Mouse (Mus musculus) limb, embryonic 12.5 days (tissue): ENCODE measurements around the gene Ell. TPM values are rescaled to one million over a fixed set of nuclear protein-coding genes. Genes with fewer than 3 reads are reported as not detected.

ENCODE experiments used
- ATAC-seq: fragments of 200-750 bp; cut with Nextera tagmentation; 2 replicates; pipeline ENCODE4 v1.8.0; 2017; ENCODE audit warnings: low read depth, moderate TSS enrichment; ENCODE audit not compliant: insufficient number of reproducible peaks, insufficient read depth, low FRiP score, low TSS enrichment
- H3K27ac ChIP-seq: fragments of 300-500 bp; sonication (generic); 2 replicates; pipeline ENCODE4 v1.5.1; 2016; ENCODE audit warnings: mild to moderate bottlenecking, moderate library complexity
- H3K27me3 ChIP-seq: fragments of 300-500 bp; sonication (generic); 2 replicates; pipeline ENCODE4 v1.6.1; 2016; ENCODE audit warnings: mild to moderate bottlenecking, moderate library complexity
- H3K36me3 ChIP-seq: fragments of 300-500 bp; sonication (generic); 2 replicates; pipeline ENCODE4 v1.6.1; 2016; ENCODE audit warnings: mild to moderate bottlenecking, moderate library complexity
- H3K4me1 ChIP-seq: fragments of 300-500 bp; sonication (generic); replicated peaks from 2 replicates; pipeline ENCODE4 v1.6.1; 2016
- H3K4me2 ChIP-seq: fragments of 300-500 bp; sonication (generic); 2 replicates; pipeline ENCODE4 v1.6.1; 2016; ENCODE audit warnings: mild to moderate bottlenecking, moderate library complexity
- H3K4me3 ChIP-seq: fragments of 300-500 bp; sonication (generic); replicated peaks from 2 replicates; pipeline ENCODE4 v1.5.1; 2016; ENCODE audit warnings: mild to moderate bottlenecking
- H3K9ac ChIP-seq: fragments of 300-500 bp; sonication (generic); replicated peaks from 2 replicates; pipeline ENCODE4 v1.6.1; 2016; ENCODE audit warnings: mild to moderate bottlenecking, moderate library complexity
- H3K9me3 ChIP-seq: fragments of 300-500 bp; sonication (generic); 2 replicates; pipeline ENCODE4 v1.6.1; 2016; ENCODE audit warnings: mild to moderate bottlenecking, moderate library complexity
- WGBS: fragments of 180-500 bp; shearing (Covaris S2); methylation state at CpG from one replicate; pipeline ENCODE4 v1.1.7; 2016; 5-methylcytosine and 5-hydroxymethylcytosine counted together
- polyA plus RNA-seq: library from polyadenylated mRNA; unstranded; fragments of >200 nt; fragmentation: Nextera tagmentation; extraction: Ambion mirVana; gene quantifications from 2 replicates; pipeline ENCODE4 v1.2.1, GENCODE M21; 2016

Ell gene
- polyA plus RNA-seq, 1 experiment from 2014 or later = 18.7 TPM

DNA sequence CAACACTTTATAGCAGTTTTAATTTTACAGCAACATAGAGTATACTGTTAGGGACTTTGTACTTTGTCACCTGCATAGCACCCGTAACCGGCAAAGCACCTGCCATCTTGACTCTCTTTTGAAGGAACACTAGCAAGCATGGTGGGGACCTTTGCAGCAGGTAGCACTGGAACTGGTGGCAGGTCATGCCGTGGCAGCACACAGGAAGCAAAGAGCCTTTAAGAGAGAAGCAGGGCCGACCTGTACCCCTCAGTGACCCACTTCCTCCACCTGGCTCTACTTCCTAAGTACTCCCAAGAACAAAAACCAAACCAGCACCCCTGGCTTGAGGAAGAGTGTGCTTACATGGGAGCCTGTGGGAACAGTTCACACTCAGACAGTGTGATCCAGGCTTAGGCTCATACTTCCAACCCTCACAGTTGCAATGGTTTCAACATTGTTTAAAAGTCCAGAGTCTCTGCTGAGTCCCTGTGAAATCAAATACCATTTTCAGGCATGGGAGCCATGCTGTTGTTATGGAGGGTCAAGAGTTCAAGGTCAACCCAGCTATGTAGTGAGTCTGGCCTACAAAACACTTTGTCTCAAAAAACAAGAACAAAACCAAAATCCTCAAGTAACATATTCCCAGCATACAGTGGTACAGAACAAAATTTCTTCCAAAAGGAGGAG is 16.0 kb downstream of the Ell start:
- peaks cover 10% of the 10 kb centered on the region; the same call in 1 of the 2 replicates for H3K4me1 ChIP-seq
- no peak overlapping the region for H3K9ac ChIP-seq
- H3K36me3 ChIP-seq = peaks cover 9% of the 10 kb centered on the region; the same call in 1 of the 2 replicates
- H3K9me3 ChIP-seq = no peaks in the 10 kb centered on the region
- 85% methylated on average over 4 of the region's 4 CpGs for WGBS
- H3K4me2 ChIP-seq = no peak overlapping the region
- H3K27ac ChIP-seq = no peak overlapping the region
- no peaks in the 10 kb centered on the region for H3K27me3 ChIP-seq
- H3K4me3 ChIP-seq = no peak overlapping the region
- no peak for ATAC-seq

DNA sequence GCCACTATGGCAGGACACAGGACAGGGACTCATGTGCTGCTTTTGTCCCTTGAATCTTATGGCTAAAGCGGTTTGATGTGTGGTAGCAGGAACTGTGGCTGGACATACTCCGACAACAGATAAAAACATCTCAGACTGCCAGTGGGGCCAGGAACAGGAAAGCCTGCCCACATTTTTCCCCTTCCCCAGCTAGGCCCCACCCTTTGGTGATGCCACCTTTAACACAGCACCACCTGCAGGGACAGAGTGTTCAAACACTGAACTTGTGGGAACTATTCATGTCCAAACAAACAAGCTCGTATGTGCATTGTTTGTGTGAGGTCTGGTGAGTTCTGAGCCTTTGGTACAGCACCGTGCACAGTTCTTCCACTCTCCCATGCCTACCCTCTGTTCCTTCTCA is 19.1 kb downstream of the Ell start:
- Histone ChIP-seq H3K27me3 (no peaks in the 10 kb centered on the region), H3K4me1 (peaks cover 9% of the 10 kb centered on the region; the same call in 1 of the 2 replicates), H3K9ac (no peak overlapping the region; the same call in 1 of the 2 replicates), H3K4me3 (no peak overlapping the region), H3K36me3 (peaks cover 9% of the 10 kb centered on the region; the same call in 1 of the 2 replicates), H3K9me3 (no peaks in the 10 kb centered on the region), H3K27ac (0 out of 2 replicates have a peak overlapping the region, but pooled peaks have one; percentile 7), H3K4me2 (no peak overlapping the region)
- 79% methylated on average over 4 of the region's 4 CpGs for WGBS
- no peak for ATAC-seq

DNA sequence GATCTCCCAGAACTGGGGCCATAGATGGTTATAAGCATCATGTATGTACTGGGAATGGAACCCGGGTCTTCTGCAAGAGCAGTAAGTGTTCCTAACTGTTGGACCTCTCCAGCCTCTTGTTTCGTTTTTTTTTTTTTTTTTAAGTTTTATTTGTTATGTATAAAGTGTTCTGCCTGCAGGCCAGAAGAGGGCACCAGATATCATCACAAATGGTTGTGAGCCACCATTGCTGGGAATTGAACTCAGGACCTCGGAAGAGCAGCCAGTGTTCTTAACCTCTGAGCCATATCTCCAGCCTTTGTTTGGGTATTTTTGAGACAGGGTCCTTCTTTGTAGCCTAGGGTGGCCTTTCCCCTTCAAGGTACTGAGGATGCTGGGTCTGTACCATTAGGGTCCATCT is 19.7 kb downstream of the Ell start:
- Histone ChIP-seq H3K36me3 (peaks cover 9% of the 10 kb centered on the region; the same call in 1 of the 2 replicates), H3K27me3 (no peaks in the 10 kb centered on the region), H3K4me3 (no peak overlapping the region), H3K4me2 (no peak overlapping the region), H3K4me1 (0 out of 2 replicates have a peak, but pooled peaks cover 3% of the 10 kb centered on the region), H3K9ac (no peak overlapping the region), H3K9me3 (no peaks in the 10 kb centered on the region), H3K27ac (no peak overlapping the region)
- WGBS = 84% methylated on average over 3 of the region's 3 CpGs
- no peak for ATAC-seq

DNA sequence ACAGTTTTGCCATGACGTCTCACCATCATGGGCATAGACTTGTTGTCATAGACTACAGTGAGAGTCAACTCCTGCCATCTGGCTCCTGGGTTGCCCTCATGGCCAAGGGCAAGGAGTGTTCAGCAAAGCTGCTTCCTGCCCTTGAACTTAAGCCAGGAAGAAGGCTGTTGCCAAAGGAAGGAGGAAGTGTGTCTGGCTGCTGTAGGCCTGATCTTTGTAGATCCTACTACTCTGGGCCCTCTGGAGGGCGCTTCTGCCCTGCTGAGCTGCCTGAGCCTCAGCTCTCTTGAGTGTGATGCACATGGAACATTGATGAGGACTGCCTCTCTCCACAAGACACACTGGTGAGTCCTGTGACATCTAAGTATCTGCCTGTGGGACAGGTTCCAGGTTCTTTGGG is 20.8 kb downstream of the Ell start:
- peaks cover 7% of the 10 kb centered on the region for H3K4me1 ChIP-seq
- H3K9me3 ChIP-seq = no peaks in the 10 kb centered on the region
- peaks cover 7% of the 10 kb centered on the region; the same call in 1 of the 2 replicates for H3K36me3 ChIP-seq
- no peak overlapping the region for H3K4me3 ChIP-seq
- no peak overlapping the region for H3K4me2 ChIP-seq
- H3K27me3 ChIP-seq = no peaks in the 10 kb centered on the region
- ATAC-seq = no peak
- WGBS = 74% methylated on average over 2 of the region's 2 CpGs
- H3K9ac ChIP-seq = no peak overlapping the region
- H3K27ac ChIP-seq = no peak overlapping the region

DNA sequence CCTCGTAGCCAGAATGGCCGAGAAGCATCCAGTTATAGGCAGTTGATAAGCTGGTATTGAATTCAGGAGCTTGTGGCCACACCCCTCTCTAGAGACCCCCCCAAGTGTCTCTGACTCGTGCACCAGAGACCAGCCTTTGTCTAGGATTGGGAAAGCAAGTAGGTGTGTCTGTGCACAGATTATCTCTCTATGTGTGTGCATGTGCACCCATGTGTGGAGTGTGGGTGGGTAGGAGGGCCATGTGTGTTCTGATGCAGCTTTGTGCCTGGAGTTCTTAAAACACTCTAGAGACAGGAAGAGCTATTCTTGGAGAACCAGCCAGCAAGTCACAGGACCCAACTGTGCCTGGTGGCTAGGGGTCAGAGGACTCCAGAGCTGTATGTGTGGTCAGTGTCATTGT is 21.3 kb downstream of the Ell start:
- Histone ChIP-seq H3K27ac (no peak overlapping the region), H3K9ac (no peak overlapping the region), H3K9me3 (no peaks in the 10 kb centered on the region), H3K36me3 (peaks cover 5% of the 10 kb centered on the region; the same call in 1 of the 2 replicates), H3K4me1 (peaks cover 12% of the 10 kb centered on the region), H3K27me3 (no peaks in the 10 kb centered on the region), H3K4me2 (no peak overlapping the region), H3K4me3 (no peak overlapping the region)
- no peak for ATAC-seq
- WGBS = 81% methylated on average over 3 of the region's 3 CpGs

DNA sequence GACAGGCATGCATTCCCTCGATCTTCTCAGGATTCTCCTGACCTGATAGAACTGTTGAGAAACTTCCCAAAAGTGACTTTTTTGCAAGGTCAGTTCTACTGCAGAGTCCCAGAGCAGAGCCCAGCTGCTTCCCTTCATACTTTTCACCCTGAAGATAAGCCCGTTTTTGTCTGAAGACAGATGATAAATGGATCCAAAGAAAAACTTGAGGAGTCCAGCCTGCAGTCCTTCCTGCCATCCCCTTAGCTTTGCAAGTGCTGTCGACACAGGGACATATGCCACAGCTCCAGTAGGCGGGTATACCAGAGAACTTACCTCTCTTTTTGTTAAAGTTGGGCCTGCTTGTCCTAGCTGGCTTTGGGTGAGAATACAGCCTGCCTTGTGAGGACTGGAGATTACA is 22.1 kb downstream of the Ell start:
- Histone ChIP-seq H3K4me2 (no peak overlapping the region), H3K4me3 (no peak overlapping the region), H3K27ac (no peak overlapping the region), H3K27me3 (no peaks in the 10 kb centered on the region), H3K9me3 (no peaks in the 10 kb centered on the region), H3K36me3 (0 out of 2 replicates have a peak, but pooled peaks cover under 1% of the 10 kb centered on the region), H3K4me1 (peaks cover 16% of the 10 kb centered on the region), H3K9ac (no peak overlapping the region; the same call in 1 of the 2 replicates)
- ATAC-seq = no peak
- WGBS = 74% methylated on average over 4 of the region's 4 CpGs

DNA sequence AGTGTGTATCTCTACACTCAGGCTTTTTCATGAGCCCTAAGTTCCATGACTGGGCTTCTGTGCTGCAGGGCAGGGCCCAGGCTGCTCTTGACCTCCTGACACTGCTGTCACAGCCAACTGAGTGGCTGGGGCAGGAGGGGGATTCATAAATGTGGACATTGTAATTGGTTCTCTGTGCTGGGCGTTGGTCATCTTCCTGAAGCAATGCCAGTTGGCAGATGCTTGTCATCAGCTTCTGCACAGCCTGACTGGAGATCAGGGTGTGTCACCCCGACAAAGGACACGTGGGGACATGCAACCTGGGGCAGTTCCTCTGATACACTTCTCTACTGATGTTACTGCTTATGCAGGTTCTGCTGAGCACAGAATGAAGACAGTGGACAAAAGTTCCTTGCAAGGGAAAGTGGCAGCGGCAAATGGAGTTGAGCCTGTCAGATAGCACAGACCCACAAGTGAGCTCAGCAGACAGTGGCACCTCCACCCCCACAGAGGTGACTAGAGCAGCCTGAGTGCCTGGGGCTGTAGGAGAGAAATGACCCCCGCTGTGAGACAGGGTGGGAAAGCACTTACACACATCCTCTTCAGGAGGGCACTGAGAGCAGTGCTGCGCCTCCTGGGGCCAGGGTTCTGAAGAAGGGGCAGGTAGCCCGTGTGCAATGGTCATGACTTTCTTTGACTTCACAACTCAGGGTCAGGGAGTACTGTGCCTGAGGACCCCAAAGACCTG is 22.7 kb downstream of the Ell start:
- Histone ChIP-seq H3K27me3 (no peaks in the 10 kb centered on the region), H3K36me3 (no peaks in the 10 kb centered on the region), H3K4me3 (no peak overlapping the region), H3K9me3 (no peaks in the 10 kb centered on the region), H3K4me1 (peaks cover 16% of the 10 kb centered on the region), H3K4me2 (no peak overlapping the region), H3K9ac (no peak overlapping the region; the same call in 1 of the 2 replicates), H3K27ac (no peak overlapping the region)
- WGBS = 77% methylated on average over 7 of the region's 7 CpGs
- ATAC-seq = no peak

DNA sequence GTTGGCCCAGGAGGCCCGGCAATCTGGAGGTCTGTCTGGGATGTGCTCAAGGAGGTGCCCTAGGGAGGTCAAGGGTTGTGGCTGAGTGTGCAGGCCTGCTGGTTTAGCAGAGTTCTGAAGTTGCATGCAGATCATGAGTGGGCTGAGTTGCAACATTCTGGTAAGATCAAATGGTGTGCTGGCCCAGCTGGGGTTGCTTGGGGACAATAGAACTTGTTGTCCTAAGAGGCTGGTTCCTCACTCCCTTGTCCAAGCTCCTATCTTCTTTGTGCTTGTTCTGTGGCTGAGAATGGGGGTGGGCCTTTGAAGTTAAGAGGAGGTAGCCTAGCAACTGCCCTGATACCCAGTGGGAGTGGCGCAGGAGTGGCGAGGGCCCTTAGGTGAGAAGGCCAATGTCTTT is 23.5 kb downstream of the Ell start:
- Histone ChIP-seq H3K27me3 (no peaks in the 10 kb centered on the region), H3K4me1 (peaks cover 16% of the 10 kb centered on the region), H3K4me2 (no peak overlapping the region), H3K9ac (no peak overlapping the region), H3K27ac (no peak overlapping the region), H3K36me3 (no peaks in the 10 kb centered on the region), H3K4me3 (no peak overlapping the region), H3K9me3 (no peaks in the 10 kb centered on the region)
- no peak for ATAC-seq
- WGBS = 87% methylated on average over 3 of the region's 3 CpGs

DNA sequence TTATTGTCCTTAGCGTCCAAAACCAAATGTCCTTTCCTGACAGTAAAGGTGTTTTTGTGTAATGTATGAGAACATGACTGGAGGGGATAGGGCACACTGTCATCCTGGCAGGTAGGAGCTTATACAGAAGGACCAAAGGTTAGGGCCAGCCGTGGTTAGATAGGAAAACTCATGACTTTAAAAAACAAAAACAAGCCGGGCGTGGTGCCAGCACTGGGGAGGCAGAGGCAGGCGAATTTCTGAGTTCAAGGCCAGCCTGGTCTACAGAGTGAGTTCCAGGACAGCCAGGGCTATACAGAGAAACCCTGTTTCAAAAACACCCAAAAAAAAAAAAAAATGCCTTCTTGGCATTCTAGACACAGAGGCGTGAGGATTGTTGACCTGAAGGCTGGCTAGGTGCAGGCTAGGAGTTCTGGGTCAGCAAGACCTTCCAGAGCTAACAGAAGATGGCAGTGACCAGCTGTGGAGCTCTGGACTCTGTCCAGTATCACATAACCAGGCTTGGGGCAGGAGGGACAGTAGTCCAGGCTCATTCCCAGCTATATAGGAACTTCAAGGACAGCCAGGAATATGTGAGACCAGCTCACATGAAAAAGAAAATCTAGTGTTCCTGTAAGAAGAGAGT is 24.6 kb downstream of the Ell start:
- Histone ChIP-seq H3K4me3 (no peak overlapping the region), H3K27me3 (no peaks in the 10 kb centered on the region), H3K9ac (no peak overlapping the region), H3K36me3 (no peaks in the 10 kb centered on the region), H3K4me1 (peaks cover 13% of the 10 kb centered on the region), H3K27ac (no peak overlapping the region), H3K9me3 (no peaks in the 10 kb centered on the region), H3K4me2 (no peak overlapping the region)
- 91% methylated on average over 6 of the region's 6 CpGs for WGBS
- no peak for ATAC-seq

DNA sequence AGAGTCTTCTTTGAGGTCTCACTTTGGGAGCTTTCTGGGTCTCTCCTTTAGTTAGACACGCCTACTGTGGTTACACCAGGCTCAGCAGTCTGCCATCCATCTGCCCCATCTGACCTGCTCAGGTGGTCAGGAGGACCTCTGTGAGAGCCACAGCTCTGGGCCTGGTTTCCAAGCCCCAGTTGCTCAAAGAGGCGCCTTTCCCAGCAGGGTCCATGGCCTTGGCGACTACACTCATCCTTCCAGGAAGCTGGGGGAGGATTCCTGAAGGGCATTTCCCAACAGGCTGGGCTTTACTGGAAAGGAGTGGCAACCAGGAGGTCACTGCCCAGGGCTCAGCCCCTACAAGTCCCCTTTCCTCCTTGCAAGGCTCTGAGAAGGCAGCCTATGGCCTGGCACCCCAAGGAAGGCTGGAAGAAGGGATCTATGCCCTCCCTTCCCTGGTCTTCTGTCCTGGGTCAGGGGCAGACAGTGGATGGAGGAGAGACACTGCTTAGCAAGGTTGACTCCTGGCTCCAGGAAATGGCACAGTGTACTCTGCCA is 25.5 kb downstream of the Ell start:
- Histone ChIP-seq H3K4me2 (no peak overlapping the region), H3K4me1 (peaks cover 13% of the 10 kb centered on the region), H3K9ac (0 out of 2 replicates have a peak overlapping the region, but pooled peaks have one; percentile 12), H3K36me3 (peaks cover 2% of the 10 kb centered on the region; the same call in 1 of the 2 replicates), H3K9me3 (no peaks in the 10 kb centered on the region), H3K4me3 (no peak overlapping the region), H3K27me3 (no peaks in the 10 kb centered on the region), H3K27ac (no peak overlapping the region)
- WGBS = 73% methylated on average over 3 of the region's 3 CpGs
- no peak for ATAC-seq

DNA sequence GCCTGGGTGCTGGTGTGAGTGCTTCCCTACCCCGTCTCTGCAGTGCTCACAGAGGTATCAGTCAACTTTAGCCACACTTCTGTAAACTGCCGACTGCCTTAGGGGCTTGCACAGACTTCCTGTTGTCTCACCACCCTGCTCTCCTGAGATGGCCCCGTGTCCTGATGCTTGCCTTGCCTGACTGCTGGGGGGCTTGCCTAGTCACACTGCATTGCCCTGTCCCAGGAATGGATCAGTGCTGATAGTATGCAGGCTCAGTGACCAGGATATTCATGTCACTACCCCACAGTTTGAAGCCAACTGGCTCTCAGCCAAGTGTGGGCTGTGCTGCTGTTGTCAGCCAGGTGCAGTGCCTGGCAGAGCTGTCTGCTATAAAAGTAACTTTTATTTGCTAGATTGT is 26.3 kb downstream of the Ell start:
- no peak for ATAC-seq
- 66% methylated on average over 3 of the region's 3 CpGs for WGBS

More for the DNA sequence above, 26.3 kb downstream of the Ell start:
- Histone ChIP-seq H3K27me3 (no peaks in the 10 kb centered on the region), H3K9ac (no peak overlapping the region), H3K9me3 (no peaks in the 10 kb centered on the region), H3K4me2 (no peak overlapping the region), H3K4me1 (peaks cover 13% of the 10 kb centered on the region), H3K36me3 (peaks cover 3% of the 10 kb centered on the region; the same call in 1 of the 2 replicates), H3K4me3 (no peak overlapping the region), H3K27ac (peak overlapping the region; percentile 53)
